Mouse (Mus musculus) myocyte (in vitro differentiated cells): ENCODE results near the gene Ptpn13. TPM values are rescaled to one million over a fixed set of nuclear protein-coding genes. Genes with fewer than 3 reads are reported as not detected.

Experiments used
- H3K27me3 ChIP-seq: one replicate; pipeline ENCODE4 v1.6.1; 2011; ENCODE audit not compliant: control insufficient read depth, insufficient read depth, insufficient read length
- H3K36me3 ChIP-seq: one replicate; pipeline ENCODE4 v1.6.1; 2011; ENCODE audit not compliant: control insufficient read depth, insufficient read depth
- H3K4me2 ChIP-seq: one replicate; pipeline ENCODE4 v1.6.1; 2011; ENCODE audit warnings: low read depth, control low read depth
- H3K4me3 ChIP-seq: one replicate; pipeline ENCODE4 v1.5.1; 2011; ENCODE audit warnings: mild to moderate bottlenecking, control low read depth, moderate library complexity
- H3K79me2 ChIP-seq: one replicate; pipeline ENCODE4 v1.6.1; 2011; ENCODE audit not compliant: control insufficient read depth, insufficient read depth
- H3ac ChIP-seq: one replicate; pipeline ENCODE4 v1.6.1; 2011; ENCODE audit not compliant: control insufficient read depth, insufficient read length
- CEBPB ChIP-seq: IDR thresholded peaks from 2 replicates; pipeline ENCODE4 v1.6.1; 2011; ENCODE audit warnings: mild to moderate bottlenecking, moderate library complexity; ENCODE audit not compliant: poor library complexity, insufficient read depth, severe bottlenecking
- E2F4 ChIP-seq: IDR thresholded peaks from one replicate; pipeline ENCODE4 v1.6.1; 2011; ENCODE audit warnings: mild to moderate bottlenecking, control low read depth, moderate library complexity; ENCODE audit not compliant: insufficient read depth
- MAX ChIP-seq: IDR thresholded peaks from one replicate; pipeline ENCODE4 v1.6.1; 2011; ENCODE audit warnings: low read depth, mild to moderate bottlenecking, control low read depth
- MYOD1 ChIP-seq, 3 experiments: IDR thresholded peaks; one replicate each; pipeline ENCODE4 v1.6.1; 2011; ENCODE audit warnings: control low read depth in 2 of 3, low read depth in 2 of 3, mild to moderate bottlenecking in 2 of 3, moderate library complexity in 1 of 3; ENCODE audit not compliant: insufficient read length in 2 of 3, control insufficient read depth in 1 of 3
- MYOG ChIP-seq, 3 experiments: IDR thresholded peaks; one replicate each; pipeline ENCODE4 v1.6.1; 2011; ENCODE audit warnings: control low read depth in 2 of 3, low read depth in 2 of 3, mild to moderate bottlenecking in 2 of 3; ENCODE audit not compliant: insufficient read length in 2 of 3, control insufficient read depth in 1 of 3, insufficient read depth in 1 of 3
- POLR2A ChIP-seq: IDR thresholded peaks from one replicate; pipeline ENCODE4 v1.6.1; 2011; ENCODE audit warnings: low read depth, mild to moderate bottlenecking, control low read depth, moderate library complexity; ENCODE audit not compliant: insufficient read length
- POLR2AphosphoS2 ChIP-seq: IDR thresholded peaks from one replicate; pipeline ENCODE4 v1.6.1; 2011; ENCODE audit warnings: low read depth, control low read depth; ENCODE audit not compliant: insufficient read length
- REST ChIP-seq: IDR thresholded peaks from one replicate; pipeline ENCODE4 v1.6.1; 2011; ENCODE audit warnings: mild to moderate bottlenecking, control low read depth, moderate library complexity; ENCODE audit not compliant: insufficient read depth, insufficient read length
- SRF ChIP-seq: IDR thresholded peaks from one replicate; pipeline ENCODE4 v1.6.1; 2011; ENCODE audit warnings: low read depth; ENCODE audit not compliant: control insufficient read depth, insufficient read length
- TCF12 ChIP-seq: IDR thresholded peaks from one replicate; pipeline ENCODE4 v1.6.1; 2011; ENCODE audit warnings: mild to moderate bottlenecking, control low read depth; ENCODE audit not compliant: poor library complexity, insufficient read depth, severe bottlenecking
- TCF3 ChIP-seq: IDR thresholded peaks from one replicate; pipeline ENCODE4 v1.6.1; 2011; ENCODE audit warnings: low read depth, control low read depth; ENCODE audit not compliant: insufficient read length
- USF1 ChIP-seq: IDR thresholded peaks from one replicate; pipeline ENCODE4 v1.6.1; 2011; ENCODE audit warnings: low read depth, mild to moderate bottlenecking, control low read depth, moderate library complexity
- polyA plus RNA-seq: library from polyadenylated mRNA; unstranded; fragments of >200 nt; fragmentation: generic; extraction: Trizol; gene quantifications from one replicate; pipeline ENCODE4 v1.2.1, GENCODE M21; 2012; ENCODE audit warnings: missing spikeins

Gene Ptpn13
- polyA plus RNA-seq, 1 experiment = 5.3 TPM

DNA sequence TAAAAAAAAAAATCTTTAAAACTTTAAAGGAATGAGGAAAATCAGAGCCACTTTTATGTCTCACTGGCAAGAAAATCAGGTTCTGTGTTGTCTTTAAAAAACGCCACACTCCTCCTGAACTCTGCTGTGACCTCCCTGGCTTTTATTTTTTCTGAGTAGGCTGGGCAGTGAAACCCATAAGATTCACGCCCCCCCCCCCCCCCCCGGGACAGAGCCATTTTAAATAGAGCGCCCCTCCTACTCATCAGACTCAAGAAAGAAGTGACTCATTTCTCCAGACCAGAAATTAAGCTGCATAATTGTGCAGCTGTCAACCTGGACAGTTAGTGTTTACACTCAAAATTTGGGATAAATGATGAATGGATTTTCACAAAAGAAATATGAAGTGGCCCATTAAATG, 31.8 kb upstream of the Ptpn13 start:
- no peaks in the 10 kb centered on the region for H3K79me2 ChIP-seq
- peak overlapping the region; percentile 56 for H3K4me2 ChIP-seq
- H3ac ChIP-seq = no peak overlapping the region
- TF ChIP-seq E2F4 = no peak
- no peak for TF ChIP-seq POLR2A
- TF ChIP-seq CEBPB = no peak
- TF ChIP-seq TCF3 = no peak
- no peak for TF ChIP-seq USF1
- peak in 1 of 3 experiments; percentile 4 for TF ChIP-seq MYOD1 (IDR thresholded peaks at IDR 0.05; ENCODE audit: control insufficient read depth in 1 of 3, insufficient read length in 2 of 3, low read depth in 2 of 3)
- TF ChIP-seq REST = no peak
- no peaks in the 10 kb centered on the region for H3K36me3 ChIP-seq
- no peak overlapping the region for H3K4me3 ChIP-seq
- H3K27me3 ChIP-seq = no peaks in the 10 kb centered on the region

DNA sequence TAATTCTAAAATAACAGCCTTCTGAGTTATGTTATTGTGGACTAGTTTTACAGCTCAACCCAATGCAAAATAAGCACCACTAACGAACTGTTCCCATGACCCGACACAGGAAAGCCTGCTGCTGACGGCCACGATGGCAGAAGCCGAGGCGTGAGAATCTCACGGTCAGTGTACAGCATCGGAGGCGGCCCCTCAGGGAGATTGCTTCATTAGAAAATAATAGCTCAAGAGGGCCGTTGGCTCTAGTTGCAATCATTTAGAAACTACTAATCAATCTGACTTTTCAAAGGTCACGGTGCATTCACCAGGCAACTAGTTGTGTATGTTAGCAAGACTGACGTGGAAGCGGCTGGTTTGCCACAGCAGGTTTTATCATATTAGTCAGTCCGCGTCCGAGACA, 31.2 kb upstream of the Ptpn13 start:
- Histone ChIP-seq H3K79me2 (no peaks in the 10 kb centered on the region), H3ac (no peak overlapping the region), H3K27me3 (no peaks in the 10 kb centered on the region), H3K4me3 (no peak overlapping the region), H3K36me3 (no peaks in the 10 kb centered on the region), H3K4me2 (peak overlapping the region; percentile 56)
- no peak for TF ChIP-seq REST
- TF ChIP-seq MYOG (IDR thresholded peaks at IDR 0.05; ENCODE audit: control insufficient read depth in 1 of 3, insufficient read depth in 1 of 3, insufficient read length in 2 of 3, low read depth in 2 of 3) = no peak
- no peak for TF ChIP-seq MAX
- no peak for TF ChIP-seq CEBPB
- no peak for TF ChIP-seq TCF12
- no peak for TF ChIP-seq POLR2A
- no peak for TF ChIP-seq POLR2AphosphoS2
- TF ChIP-seq SRF = no peak

DNA sequence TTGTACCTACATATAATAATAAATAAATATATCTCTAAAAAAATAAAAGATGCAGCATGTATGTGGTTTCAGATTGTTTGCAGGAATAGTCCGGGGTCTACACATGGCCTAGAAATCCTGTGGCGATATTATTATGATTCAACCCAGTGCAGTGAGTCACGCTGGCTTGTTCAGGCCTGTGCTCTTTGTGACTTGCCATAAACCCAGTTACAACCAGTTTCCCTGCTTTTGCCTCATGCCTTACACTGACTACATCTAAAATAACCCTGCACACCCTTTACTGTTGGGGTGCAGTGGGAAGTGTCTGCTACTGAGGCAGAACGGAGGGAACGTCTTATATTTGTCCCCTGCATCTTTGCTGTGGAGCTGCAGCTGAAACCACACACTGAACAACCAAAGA, 29.3 kb upstream of the Ptpn13 start:
- Histone ChIP-seq H3K4me2 (no peak overlapping the region), H3K79me2 (no peaks in the 10 kb centered on the region), H3K4me3 (no peak overlapping the region), H3ac (no peak overlapping the region), H3K36me3 (no peaks in the 10 kb centered on the region), H3K27me3 (no peaks in the 10 kb centered on the region)
- TF ChIP-seq CEBPB = no peak
- no peak for TF ChIP-seq TCF12
- TF ChIP-seq MYOG (IDR thresholded peaks at IDR 0.05; ENCODE audit: control insufficient read depth in 1 of 3, insufficient read depth in 1 of 3, insufficient read length in 2 of 3, low read depth in 2 of 3) = no peak

DNA sequence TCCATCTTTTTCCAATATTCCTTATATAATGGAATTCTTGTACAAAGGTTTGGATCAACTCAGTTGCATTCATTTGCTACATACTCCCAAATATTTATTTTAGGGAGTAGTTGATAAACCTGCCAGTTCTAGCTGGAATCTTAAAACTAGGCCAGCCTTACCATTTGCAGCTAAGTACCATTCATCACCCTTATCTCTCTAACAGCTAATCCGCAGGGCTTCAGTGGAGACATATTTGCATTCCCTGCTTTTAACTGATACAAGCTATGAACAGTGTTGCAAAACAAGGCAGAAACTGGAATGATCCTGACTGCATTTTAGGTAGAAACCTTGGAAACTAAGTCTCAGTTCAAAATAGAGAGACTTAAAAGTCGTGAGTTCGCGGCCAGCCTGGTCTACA, 27.6 kb upstream of the Ptpn13 start:
- H3K36me3 ChIP-seq = no peaks in the 10 kb centered on the region
- H3K27me3 ChIP-seq = no peaks in the 10 kb centered on the region
- no peaks in the 10 kb centered on the region for H3K79me2 ChIP-seq
- no peak overlapping the region for H3K4me2 ChIP-seq
- no peak overlapping the region for H3ac ChIP-seq
- H3K4me3 ChIP-seq = no peak overlapping the region
- TF ChIP-seq MYOG (IDR thresholded peaks at IDR 0.05; ENCODE audit: control insufficient read depth in 1 of 3, insufficient read depth in 1 of 3, insufficient read length in 2 of 3, low read depth in 2 of 3) (no peak), TCF12 (no peak), SRF (no peak), MYOD1 (IDR thresholded peaks at IDR 0.05; ENCODE audit: control insufficient read depth in 1 of 3, insufficient read length in 2 of 3, low read depth in 2 of 3) (no peak), TCF3 (no peak)

DNA sequence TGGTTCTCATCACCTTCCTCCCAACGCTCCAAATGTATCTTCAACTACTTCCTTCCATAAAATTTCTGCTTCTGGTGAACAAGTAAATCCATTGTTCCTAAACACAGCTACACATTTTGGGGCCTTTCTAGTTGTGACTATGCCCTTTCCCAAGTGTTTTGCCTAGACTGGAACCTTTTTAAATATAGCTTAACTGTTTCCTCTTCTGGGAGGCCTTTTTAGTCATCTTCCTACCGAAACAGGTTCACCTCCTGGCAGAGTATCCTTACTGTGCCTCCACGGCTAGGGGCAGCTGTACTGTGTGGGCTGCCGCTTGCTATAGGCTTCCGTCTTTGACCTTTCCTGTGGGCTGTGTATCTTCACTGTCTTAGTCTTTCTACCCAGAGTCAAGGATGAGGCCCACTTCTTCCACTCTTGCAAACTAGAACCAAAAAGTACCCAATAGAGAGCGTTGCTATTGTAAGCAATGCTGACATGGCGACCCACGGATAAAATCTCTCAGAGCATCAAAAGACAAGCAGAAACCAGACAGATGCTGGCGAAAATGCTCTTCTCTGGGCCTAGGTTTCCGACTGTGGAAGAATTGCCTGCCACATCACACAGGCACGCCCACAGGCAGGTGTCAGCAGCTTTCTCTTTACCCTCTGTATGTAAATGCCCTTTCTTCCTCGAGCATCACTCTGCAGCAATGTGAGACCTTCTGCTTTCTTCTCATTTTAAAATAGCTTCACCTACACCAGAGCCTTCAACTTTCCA, 20.6 kb upstream of the Ptpn13 start:
- Histone ChIP-seq H3K79me2 (no peaks in the 10 kb centered on the region), H3K4me2 (no peak overlapping the region), H3K4me3 (no peak overlapping the region), H3K27me3 (no peaks in the 10 kb centered on the region), H3K36me3 (no peaks in the 10 kb centered on the region), H3ac (no peak overlapping the region)
- TF ChIP-seq TCF12 (no peak), CEBPB (no peak), MYOD1 (IDR thresholded peaks at IDR 0.05; ENCODE audit: control insufficient read depth in 1 of 3, insufficient read length in 2 of 3, low read depth in 2 of 3) (no peak), REST (no peak), USF1 (no peak), TCF3 (no peak), MYOG (IDR thresholded peaks at IDR 0.05; ENCODE audit: control insufficient read depth in 1 of 3, insufficient read depth in 1 of 3, insufficient read length in 2 of 3, low read depth in 2 of 3) (no peak), SRF (no peak), POLR2A (no peak), E2F4 (no peak), POLR2AphosphoS2 (no peak), MAX (no peak)
